Mouse (Mus musculus) urinary bladder, postnatal 36 days (tissue): ENCODE results near the gene Lima1.
"Not testable (repeated sequence)": the region's sequence is repeated elsewhere in the genome, so short reads cannot be mapped to it uniquely, and the experiment has no call there.

Source experiments
- DNase-seq, 2 experiments: peaks; one replicate each; pipeline ENCODE4 v3.0.0; 2022; ENCODE audit warnings: low spot score in 2 of 2, mixed read lengths in 1 of 2

Gene Lima1

GRCm38 (mm10) chr15:99807776-99808735, 67.2 kb downstream of the Lima1 start:
- DNase-seq = no peak

DNA sequence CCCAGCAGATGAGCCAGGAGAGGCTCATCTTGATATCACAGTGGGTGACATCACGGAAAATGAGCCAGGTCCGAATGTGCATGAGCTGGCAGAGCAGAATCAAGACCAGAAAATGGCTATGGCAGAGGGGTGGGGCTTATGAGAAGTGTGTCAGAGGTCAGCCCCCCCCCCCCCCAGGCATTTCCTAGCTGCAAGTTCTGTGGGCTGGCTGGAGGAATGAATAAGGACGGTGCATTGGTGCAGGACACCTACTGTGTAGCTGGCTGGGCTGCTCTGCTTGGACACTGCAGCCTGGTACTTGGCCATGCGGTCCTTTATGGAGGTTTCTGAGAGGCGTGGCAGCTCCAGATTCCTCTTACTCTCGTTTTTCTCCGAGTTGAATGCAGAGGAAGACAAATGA, 69.1 kb downstream of the Lima1 start:
- no peak for DNase-seq

DNA sequence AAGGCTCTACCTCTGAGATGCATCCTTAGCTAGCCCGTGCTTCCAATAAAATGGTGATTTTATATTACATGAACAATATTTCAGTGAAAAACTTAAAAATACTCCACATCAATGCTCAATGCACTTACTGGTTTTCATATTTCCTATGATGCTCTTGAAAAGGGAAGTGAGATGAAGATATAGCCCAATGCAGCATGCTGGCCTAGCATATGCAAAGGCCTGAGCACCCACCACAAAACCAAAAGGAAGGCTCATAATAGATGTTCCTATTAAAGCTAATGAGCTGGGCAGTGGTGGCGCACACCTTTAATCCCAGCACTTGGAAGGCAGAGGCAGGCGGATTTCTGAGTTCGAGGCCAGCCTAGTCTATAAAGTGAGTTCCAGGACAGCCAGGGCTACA, 69.6 kb downstream of the Lima1 start:
- DNase-seq = no peak

DNA sequence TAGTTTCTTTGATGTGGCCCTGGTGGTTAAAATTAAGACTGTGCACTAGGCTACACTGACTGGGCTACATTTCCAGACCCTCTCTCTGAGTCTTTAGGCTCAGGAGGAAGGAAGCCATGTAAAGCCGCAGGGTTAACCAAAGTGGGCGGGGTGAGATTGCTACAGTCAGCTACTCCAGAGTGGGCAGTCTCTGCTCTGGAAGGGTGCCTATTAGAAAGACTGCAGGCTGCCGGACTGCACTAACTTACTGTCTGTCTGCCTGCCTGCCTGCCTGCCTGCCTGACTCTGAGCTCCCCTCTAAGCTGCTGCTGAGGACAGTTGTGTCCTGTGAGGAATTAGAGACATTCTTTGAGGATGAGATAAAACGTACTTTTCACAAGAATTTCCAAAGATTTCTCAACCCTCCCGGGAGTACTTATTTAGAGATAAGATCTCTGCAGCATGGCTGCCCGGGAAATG, 72.0 kb downstream of the Lima1 start:
- DNase-seq = peak in 1 of 2 experiments; percentile 37

DNA sequence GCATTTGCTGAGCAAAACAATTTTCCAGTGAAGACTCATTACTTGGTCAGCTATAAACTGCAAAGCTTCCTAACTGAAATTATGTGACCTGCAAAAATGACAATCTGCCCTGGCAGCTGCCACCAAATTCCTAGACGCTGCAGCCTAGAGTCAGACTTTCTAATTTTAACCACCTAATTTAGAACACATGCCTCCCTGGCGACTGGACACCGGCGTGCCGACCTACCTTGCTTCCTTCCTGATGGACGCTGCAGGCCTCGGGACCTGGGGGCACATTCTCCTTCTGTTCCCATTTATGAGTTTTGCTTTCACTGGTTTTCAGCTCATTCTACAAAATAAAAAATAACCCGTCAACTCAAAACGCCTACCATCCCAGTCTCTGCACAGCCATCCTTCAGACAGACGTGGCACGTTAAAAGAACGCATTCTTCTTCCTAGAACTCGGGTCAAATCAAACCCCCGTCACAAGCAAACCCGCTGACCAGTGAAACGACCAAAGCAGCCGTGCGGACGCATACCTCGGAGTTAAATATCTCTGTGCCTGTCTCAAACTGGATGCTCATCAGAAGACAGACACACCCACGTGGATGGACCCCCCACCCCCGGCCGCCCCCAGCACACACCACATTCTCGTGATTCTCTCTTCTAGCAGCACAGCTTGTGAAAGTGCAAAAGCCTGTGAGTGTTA, 73.2 kb downstream of the Lima1 start:
- no peak for DNase-seq

DNA sequence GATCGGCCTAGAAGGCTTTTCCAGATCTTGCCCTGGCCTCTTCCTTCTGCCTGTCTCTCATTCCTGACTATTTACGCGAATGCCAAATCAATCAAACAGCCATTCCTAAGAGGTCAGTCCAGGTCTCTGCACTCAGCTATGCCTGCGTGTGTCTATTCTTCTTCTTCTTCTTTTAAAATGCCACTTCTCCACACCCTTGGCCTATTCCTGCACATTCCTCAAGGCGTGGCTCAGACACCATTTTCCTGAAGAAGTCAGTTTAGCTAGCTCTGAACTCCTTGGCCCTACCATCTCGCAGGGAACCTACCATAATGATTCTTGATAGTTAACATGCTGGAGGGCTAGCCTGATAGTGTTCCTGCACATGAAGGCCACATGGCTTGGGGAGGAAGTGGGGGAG, 75.5 kb downstream of the Lima1 start:
- DNase-seq = no peak

DNA sequence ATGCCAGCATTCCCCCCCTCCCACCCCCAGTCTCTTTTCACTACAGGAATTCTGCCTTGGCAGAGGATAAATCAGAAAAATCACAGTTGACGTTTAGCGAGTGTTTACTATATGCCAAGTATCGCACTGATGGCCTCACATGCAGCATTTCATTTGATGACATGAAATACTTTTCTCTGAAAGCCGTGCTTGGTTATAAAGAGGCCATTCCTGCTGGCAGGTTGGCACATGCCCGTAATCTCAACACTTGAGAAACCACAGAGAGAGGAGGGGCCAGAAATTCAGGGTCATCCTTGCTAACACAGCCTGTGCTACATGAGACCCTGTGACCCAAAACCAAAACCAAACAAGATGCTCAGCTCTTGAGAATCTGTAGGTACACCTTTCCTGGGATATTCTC, 77.4 kb downstream of the Lima1 start:
- DNase-seq = peak; percentile 46 to 58

- no peak for DNase-seq
Observed at GRCm38 (mm10) chr15:99796735-99797134, 78.5 kb downstream of the Lima1 start.

DNA sequence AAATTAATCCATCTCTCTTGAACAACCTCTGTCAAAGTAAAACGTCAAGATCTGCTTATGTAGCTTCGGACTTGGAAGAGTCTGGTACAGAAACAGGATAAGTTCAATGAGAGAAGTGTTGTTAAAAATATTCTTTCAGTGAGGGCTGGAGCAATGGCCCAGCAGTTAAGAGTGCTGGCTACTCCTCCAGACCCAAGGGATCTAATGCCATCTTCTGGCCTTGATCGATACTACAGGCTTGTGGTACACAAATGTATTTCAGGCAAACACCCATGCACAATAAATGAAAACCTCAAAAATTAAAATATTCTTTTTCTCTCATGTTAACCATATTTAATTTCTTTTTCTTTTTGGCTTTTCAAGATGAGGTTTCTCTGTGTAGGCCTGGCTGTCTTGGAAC, 79.2 kb downstream of the Lima1 start:
- DNase-seq = no peak

GRCm38 (mm10) chr15:99792221-99792815, 82.9 kb downstream of the Lima1 start:
- no peak for DNase-seq

GRCm38 (mm10) chr15:99791003-99791402, 84.3 kb downstream of the Lima1 start:
- no peak for DNase-seq

- DNase-seq = no peak
Observed at GRCm38 (mm10) chr15:99790464-99790863, 84.8 kb downstream of the Lima1 start.

DNA sequence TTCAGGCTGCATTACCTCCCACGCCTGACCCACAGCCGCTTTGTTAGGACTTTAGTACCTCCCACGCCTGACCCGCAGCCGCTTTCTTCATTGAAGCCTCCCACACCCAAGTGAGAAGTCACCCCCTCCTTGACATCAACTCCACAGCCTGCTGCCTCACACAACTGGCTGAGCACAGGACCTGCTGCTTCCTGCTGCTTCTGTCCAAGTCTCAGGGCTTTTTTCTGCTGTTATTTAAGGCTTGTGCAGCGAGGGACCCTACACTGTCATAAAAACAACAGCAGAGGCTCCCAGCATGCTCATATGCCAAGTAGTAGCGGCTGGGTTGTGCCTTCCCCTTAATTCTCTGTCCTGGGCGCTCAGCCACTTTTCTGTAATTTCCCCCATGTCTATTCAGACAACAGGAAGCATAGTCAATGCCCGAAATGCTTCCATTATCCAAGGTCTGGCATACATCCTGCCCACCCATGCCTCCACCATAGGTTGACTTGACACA, 87.6 kb downstream of the Lima1 start:
- DNase-seq = no peak

DNA sequence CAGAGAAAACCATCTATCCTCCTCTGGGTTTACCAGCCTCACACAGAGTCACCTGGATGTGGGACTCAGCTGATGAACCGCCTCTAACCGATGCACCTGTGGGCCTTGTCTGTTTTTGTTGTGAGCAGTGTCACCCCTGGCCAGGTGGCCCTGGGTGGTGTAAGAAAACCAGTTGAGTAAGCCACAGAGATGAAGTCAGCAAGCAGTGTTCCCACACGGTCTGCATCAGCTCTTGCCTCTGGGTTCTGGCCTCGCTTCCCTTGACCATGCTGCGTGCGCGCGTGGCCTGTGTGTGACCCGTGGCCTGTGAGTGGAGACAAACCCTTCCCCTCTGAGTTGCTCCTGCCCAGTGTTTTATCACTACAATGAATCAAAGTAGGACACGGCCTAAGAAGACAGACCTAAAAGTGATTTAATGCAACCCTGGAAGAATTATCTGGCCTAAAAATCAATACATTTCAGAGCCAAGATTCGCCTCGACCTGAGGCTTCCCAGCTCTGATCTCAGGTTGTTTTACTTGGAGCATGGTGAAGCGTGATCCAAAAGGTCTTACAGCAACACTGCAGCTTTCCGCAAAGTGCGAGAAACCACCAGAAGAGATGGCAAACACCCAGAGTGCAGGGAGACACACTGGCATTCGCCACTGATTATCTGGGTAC, 96.5 kb downstream of the Lima1 start:
- DNase-seq = no peak

DNA sequence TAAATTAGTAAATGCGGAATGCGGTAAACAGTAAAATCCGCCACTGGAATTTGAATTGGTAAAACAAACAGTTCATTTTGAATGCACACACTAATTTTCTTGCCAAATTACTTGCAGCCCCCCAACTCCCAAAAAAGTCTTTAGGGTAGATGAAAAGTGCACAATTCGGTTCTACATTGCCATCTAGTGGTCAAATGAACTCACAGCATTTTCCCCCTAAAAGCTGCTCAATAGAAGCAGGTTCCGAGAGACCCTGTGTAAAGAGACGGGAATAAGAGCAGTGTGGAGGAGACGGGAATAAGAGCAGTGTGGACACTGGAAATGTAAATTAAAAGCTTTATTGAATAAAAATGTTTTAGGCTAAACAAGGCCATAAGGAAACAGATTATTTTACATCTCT, 97.1 kb downstream of the Lima1 start:
- no peak for DNase-seq

GRCm38 (mm10) chr15:99772925-99773324, 102.3 kb downstream of the Lima1 start:
- no peak for DNase-seq

DNA sequence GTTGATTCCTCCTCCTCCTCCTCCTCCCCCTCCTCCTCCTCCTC, 102.6 kb downstream of the Lima1 start, which contains the start of gene Cers5:
Gene Cers5, minus strand, starts transcription at position 5 of the 44 bp plus-strand sequence.
- DNase-seq = not testable (repeated sequence)

DNA sequence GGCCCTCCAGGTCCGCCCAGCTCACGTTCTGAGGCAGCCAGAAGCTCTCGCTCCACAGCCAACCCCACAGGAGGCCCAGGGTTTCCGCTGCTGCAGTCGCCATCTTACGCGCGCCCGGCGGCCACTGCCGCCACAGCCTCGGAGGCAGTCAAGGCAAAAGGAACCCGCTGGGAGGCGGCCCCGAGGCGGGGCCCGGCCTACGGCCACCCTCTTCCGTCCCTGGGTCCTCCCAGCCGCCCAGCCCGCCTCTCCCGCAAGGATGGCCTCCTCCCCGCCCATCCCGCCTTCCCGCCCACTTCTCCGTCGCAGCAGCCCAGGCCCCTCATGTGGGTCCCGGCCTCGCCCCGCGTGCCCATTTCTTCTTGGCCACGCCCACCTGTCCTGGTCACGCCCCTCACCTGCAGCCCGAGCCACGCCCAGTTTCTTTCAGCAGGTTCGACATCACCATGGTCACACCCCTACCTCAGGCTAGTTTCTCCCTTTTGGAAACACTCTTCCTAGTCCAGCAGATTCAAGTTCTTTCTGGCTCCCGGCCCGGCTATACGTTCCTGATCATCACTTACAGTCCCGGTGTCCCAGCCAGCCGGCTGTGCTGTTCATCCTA, 102.9 kb downstream of the Lima1 start:
- DNase-seq = peak; percentile 85 to 91

- DNase-seq = peak in 1 of 2 experiments; percentile 17
Observed at GRCm38 (mm10) chr15:99771601-99772276, 103.5 kb downstream of the Lima1 start.

DNA sequence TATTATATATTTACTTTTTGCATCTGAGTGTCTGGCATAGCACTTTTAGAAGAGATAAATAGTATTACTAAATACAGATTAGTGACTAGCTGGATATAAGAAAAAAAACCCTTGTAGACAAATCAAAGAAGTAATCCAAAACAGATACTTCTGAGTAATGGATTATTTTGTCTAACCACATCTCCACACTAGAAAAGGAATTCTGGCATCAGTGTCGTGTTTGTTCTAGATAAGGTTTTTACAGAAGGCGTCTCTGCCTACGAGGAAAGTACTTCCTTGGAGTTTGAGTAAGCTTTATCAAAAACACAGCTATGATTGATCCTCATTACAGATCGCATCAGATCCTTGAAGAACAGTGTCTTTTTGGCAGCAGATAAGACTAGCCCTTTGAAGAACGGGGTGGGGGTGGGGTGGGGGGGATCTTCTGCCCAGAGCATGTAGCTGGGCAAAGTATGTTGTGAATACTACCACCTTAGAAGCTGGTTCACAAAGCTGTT, 104.2 kb downstream of the Lima1 start:
- DNase-seq = no peak

DNA sequence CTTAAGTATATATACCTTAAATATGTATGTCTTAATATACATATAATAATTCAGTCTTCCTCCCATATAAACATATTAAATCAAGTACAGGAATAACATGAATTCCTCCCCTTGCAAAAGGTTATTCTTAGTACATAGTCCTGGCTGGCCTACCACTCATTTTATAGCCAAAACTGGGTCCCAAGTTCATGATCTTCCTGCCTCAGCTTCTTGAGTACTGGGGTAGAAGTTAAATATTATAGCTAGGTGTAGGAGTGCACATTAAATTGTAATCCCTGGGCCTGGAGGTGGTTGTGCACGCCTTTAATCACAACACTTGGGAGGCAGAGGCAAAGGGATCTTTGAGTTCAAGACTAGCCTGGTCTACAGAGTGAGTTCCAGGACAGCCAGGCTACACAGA, 106.5 kb downstream of the Lima1 start:
- no peak for DNase-seq
